Mouse (Mus musculus): ENCODE measurements at regions not wholly inside any gene's neighbourhood (a gene's known extent, or its start where the extent isn't known, plus 50 kb on each side); places are given as distances from the start of the nearest gene placed in this dataset.
"Not testable (repeated sequence)": the region's sequence is repeated elsewhere in the genome, so short reads cannot be mapped to it uniquely, and the experiment has no call there.

- no peak for DNase-seq
Observed at GRCm38 (mm10) chr16:23838696-23839095, 52.1 kb downstream of the Sst start.

GRCm38 (mm10) chr16:23838114-23838513, 52.6 kb downstream of the Sst start:
- DNase-seq, result no peak

GRCm38 (mm10) chr16:23834991-23835390, 55.8 kb downstream of the Sst start:
- DNase-seq, result no peak

GRCm38 (mm10) chr16:23833603-23834002, 57.2 kb downstream of the Sst start:
- no peak for DNase-seq

GRCm38 (mm10) chr16:23833042-23833423, 57.7 kb downstream of the Sst start:
- no peak for DNase-seq

GRCm38 (mm10) chr16:23832393-23833041, 58.2 kb downstream of the Sst start:
- DNase-seq, result no peak

GRCm38 (mm10) chr16:23825662-23826061, 65.1 kb downstream of the Sst start:
- no peak for DNase-seq

GRCm38 (mm10) chr16:23785216-23785615, 105.5 kb downstream of the Sst start:
- no peak for DNase-seq

- no peak for DNase-seq
Observed at GRCm38 (mm10) chr16:23784021-23784897, 106.5 kb downstream of the Sst start.

GRCm38 (mm10) chr16:23780440-23781231, 110.1 kb downstream of the Sst start:
- DNase-seq, result no peak

GRCm38 (mm10) chr16:23777894-23778293, 112.9 kb downstream of the Sst start:
- DNase-seq, result no peak

- no peak for DNase-seq
Observed at GRCm38 (mm10) chr16:23777041-23777440, 113.7 kb downstream of the Sst start.

- no peak for DNase-seq
Observed at GRCm38 (mm10) chr16:23776501-23776900, 114.3 kb downstream of the Sst start.

GRCm38 (mm10) chr16:23758136-23758812, 132.5 kb downstream of the Sst start:
- DNase-seq, result no peak

GRCm38 (mm10) chr16:23737026-23737425, 153.7 kb downstream of the Sst start:
- DNase-seq, result no peak

GRCm38 (mm10) chr16:23735722-23736121, 155.0 kb downstream of the Sst start:
- DNase-seq, result no peak

GRCm38 (mm10) chr16:23726562-23726961, 164.2 kb downstream of the Sst start:
- DNase-seq, result no peak

- no peak for DNase-seq
Observed at GRCm38 (mm10) chr16:23721745-23722144, 169.0 kb downstream of the Sst start.

GRCm38 (mm10) chr16:23701156-23701555, 180.5 kb upstream of the Masp1 start:
- peak in 1 of 2 experiments; percentile 8 for DNase-seq

- not testable (repeated sequence) for DNase-seq
Observed at GRCm38 (mm10) chr16:23694226-23694625, 173.6 kb upstream of the Masp1 start.

GRCm38 (mm10) chr16:23690061-23690460, 169.4 kb upstream of the Masp1 start:
- DNase-seq, result no peak

- DNase-seq, result no peak
Observed at GRCm38 (mm10) chr16:23686783-23687182, 166.2 kb upstream of the Masp1 start.

GRCm38 (mm10) chr16:23680434-23680833, 159.8 kb upstream of the Masp1 start:
- DNase-seq, result no peak
